Mouse (Mus musculus) v-Abl transformed pro-B cells (cell line): ENCODE results near the gene Ube3b.

Experiments
- in situ Hi-C, 2 experiments: fragments of 400-800 bp; cut with MboI; formaldehyde crosslinking; loops; one replicate each; pipeline ENCODE4 v1.15.1; 2025; ENCODE audit not compliant: unreplicated experiment in 2 of 2

Gene Ube3b

GRCm38 (mm10) chr5:114470359-114470758, 90.0 kb downstream of the Ube3b start:
- in situ Hi-C loops, result no loop called here
